Mouse (Mus musculus) hindbrain, postnatal 0 days (tissue): ENCODE results near the gene Man2a2. TPM values are rescaled to one million over a fixed set of nuclear protein-coding genes. Genes with fewer than 3 reads are reported as not detected.
A peak's percentile ranks its signal among the peaks of the same experiment; 100 is the strongest.
"Not testable (repeated sequence)": the region's sequence is repeated elsewhere in the genome, so short reads cannot be mapped to it uniquely, and the experiment has no call there.

Experiments used
- ATAC-seq: fragments of 200-750 bp; cut with Nextera tagmentation; 2 replicates; pipeline ENCODE4 v1.8.0; 2017; ENCODE audit warnings: mild to moderate bottlenecking, moderate TSS enrichment, moderate library complexity
- DNase-seq: peaks from one replicate; pipeline ENCODE4 v3.0.0-alpha.2; 2015; ENCODE audit warnings: low spot score
- H3K27ac ChIP-seq: fragments of 300-500 bp; sonication (generic); 2 replicates; pipeline ENCODE4 v1.5.1; 2014; ENCODE audit warnings: mild to moderate bottlenecking
- H3K27me3 ChIP-seq: fragments of 300-500 bp; sonication (generic); 2 replicates; pipeline ENCODE4 v1.6.1; 2014; ENCODE audit warnings: low read length, mixed read lengths; ENCODE audit not compliant: insufficient read depth
- H3K36me3 ChIP-seq: fragments of 300-500 bp; sonication (generic); 2 replicates; pipeline ENCODE4 v1.6.1; 2014; ENCODE audit warnings: low read length, mixed read lengths; ENCODE audit not compliant: insufficient read depth
- H3K4me1 ChIP-seq: fragments of 300-500 bp; sonication (generic); 2 replicates; pipeline ENCODE4 v1.6.1; 2014; ENCODE audit warnings: antibody characterized with exemption, low read length, mixed read lengths; ENCODE audit not compliant: insufficient read depth
- H3K4me2 ChIP-seq: fragments of 300-500 bp; sonication (generic); 2 replicates; pipeline ENCODE4 v1.6.1; 2014; ENCODE audit warnings: low read depth, mild to moderate bottlenecking, low read length, moderate library complexity, mixed read lengths
- H3K4me3 ChIP-seq: fragments of 300-500 bp; sonication (generic); 2 replicates; pipeline ENCODE4 v1.5.1; 2014; ENCODE audit warnings: low read length
- H3K9ac ChIP-seq: fragments of 300-500 bp; sonication (generic); replicated peaks from 2 replicates; pipeline ENCODE4 v1.6.1; 2014; ENCODE audit warnings: mild to moderate bottlenecking, low read length, moderate library complexity, mixed read lengths
- H3K9me3 ChIP-seq: fragments of 300-500 bp; sonication (generic); 2 replicates; pipeline ENCODE4 v1.6.1; 2016; ENCODE audit warnings: low read length, mixed read lengths
- CTCF ChIP-seq: IDR thresholded peaks from 2 replicates; pipeline ENCODE4 v1.5.1; 2016; ENCODE audit warnings: antibody characterized with exemption, control low read depth, low read depth
- WGBS: fragments of 180-500 bp; shearing (Covaris S2); extraction: QIAGEN DNeasy Blood & Tissue Kit; methylation state at CpG from one replicate; pipeline ENCODE4 v1.1.7; 2014; 5-methylcytosine and 5-hydroxymethylcytosine counted together
- polyA plus RNA-seq: library from polyadenylated mRNA; unstranded; fragments of >200 nt; fragmentation: Nextera tagmentation; extraction: Ambion mirVana; gene quantifications from 2 replicates; pipeline ENCODE4 v1.2.1, GENCODE M21; 2015
- total RNA-seq: library from RNA; depleted of rRNA; stranded (reverse); fragments of >200 nt; gene quantifications from 2 replicates; pipeline ENCODE4 v1.2.3, GENCODE M21; 2014

Man2a2 gene
- total and polyA plus RNA-seq, 2 experiments from 2014 or later: 15.7 to 61.3 TPM

DNA sequence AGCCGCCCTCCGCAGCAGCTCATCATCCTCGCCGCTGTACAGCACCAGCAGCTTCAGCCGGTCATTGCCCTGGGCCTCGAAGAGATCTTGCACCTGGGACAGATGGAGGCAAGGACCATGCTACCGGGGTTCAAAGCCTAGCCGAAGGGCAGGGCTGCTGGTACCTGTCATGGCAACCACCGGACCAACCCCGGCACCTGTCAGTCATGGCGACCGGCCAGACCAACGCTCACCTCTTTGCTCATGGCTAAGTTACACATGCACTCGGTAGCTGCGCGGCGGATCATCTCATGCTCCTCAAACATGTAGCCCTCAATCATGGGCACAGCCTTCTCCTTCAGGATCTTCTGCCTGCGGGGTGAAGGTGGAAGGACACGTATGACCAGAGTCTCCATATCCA, 45.1 kb downstream of the Man2a2 start:
- DNase-seq: no peak
- H3K4me1 ChIP-seq: peaks cover 7% of the 10 kb centered on the region; the same call in 1 of the 2 replicates
- no peak overlapping the region for H3K4me3 ChIP-seq
- peaks cover 59% of the 10 kb centered on the region for H3K36me3 ChIP-seq
- no peak overlapping the region for H3K4me2 ChIP-seq
- WGBS: 97% methylated on average over 19 of the region's 19 CpGs
- H3K27me3 ChIP-seq: no peaks in the 10 kb centered on the region
- H3K27ac ChIP-seq: no peak overlapping the region
- H3K9me3 ChIP-seq: no peaks in the 10 kb centered on the region
- no peak for TF ChIP-seq CTCF
- H3K9ac ChIP-seq: no peak overlapping the region
- ATAC-seq: no peak

DNA sequence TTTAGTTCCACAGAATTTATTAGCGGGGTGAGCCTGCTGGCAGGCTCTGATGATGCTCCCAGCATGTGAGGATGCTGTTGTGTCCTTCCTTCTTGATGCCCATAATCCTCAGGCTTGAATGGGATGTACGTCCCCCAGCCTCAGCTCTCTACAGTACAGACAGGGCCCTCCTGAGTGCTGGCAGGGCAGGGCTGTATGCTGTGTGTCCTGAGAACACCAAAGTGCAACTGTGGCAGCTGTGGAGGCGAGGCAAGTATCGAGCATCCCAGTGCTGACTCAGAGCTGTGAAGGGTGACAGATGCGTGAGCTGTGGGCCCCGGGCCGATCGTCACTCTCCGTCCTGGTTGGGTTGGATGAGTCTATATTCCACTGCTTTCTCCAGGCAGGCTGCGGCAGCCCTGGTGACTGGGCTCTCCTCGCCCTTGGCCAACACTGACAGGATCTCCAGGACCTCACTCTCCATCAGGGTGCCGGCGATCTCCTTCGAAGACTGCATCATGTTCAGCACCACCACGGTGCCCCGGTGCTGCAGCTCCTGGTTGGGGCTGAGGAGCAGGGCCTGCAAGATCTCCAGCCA, 45.8 kb downstream of the Man2a2 start:
- ATAC-seq (no peak), DNase-seq (no peak)
- Histone ChIP-seq H3K4me2 (no peak overlapping the region), H3K9me3 (no peaks in the 10 kb centered on the region), H3K4me1 (peaks cover 7% of the 10 kb centered on the region; the same call in 1 of the 2 replicates), H3K9ac (no peak overlapping the region), H3K27ac (peak overlapping the region; percentile 36; the same call in 1 of the 2 replicates), H3K27me3 (no peaks in the 10 kb centered on the region), H3K36me3 (peaks cover 52% of the 10 kb centered on the region), H3K4me3 (no peak overlapping the region)
- 97% methylated on average over 16 of the region's 16 CpGs for WGBS
- TF ChIP-seq CTCF: no peak

DNA sequence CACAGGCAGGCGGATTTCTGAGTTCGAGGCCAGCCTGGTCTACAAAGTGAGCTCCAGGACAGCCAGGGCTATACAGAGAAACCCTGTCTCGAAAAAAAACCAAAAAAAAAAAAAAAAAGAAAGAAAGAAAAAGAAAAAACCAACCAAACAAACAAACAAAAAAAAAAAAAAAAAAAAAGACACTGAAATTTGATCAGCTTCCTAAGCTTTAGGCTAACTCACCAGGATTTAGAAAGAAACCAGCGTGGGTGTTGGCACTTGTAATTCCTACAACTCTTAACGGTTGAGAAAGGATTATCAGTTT, 46.4 kb downstream of the Man2a2 start:
- not testable (repeated sequence) for H3K4me1 ChIP-seq, H3K4me3 ChIP-seq, H3K9ac ChIP-seq, DNase-seq, H3K27me3 ChIP-seq, ATAC-seq, H3K9me3 ChIP-seq
- WGBS: 43% methylated on average over 5 of the region's 5 CpGs
- Histone ChIP-seq H3K36me3 (peaks cover 46% of the 10 kb centered on the region), H3K4me2 (peak overlapping the region; percentile 83; the same call in 1 of the 2 replicates), H3K27ac (peak overlapping the region; percentile 92)

DNA sequence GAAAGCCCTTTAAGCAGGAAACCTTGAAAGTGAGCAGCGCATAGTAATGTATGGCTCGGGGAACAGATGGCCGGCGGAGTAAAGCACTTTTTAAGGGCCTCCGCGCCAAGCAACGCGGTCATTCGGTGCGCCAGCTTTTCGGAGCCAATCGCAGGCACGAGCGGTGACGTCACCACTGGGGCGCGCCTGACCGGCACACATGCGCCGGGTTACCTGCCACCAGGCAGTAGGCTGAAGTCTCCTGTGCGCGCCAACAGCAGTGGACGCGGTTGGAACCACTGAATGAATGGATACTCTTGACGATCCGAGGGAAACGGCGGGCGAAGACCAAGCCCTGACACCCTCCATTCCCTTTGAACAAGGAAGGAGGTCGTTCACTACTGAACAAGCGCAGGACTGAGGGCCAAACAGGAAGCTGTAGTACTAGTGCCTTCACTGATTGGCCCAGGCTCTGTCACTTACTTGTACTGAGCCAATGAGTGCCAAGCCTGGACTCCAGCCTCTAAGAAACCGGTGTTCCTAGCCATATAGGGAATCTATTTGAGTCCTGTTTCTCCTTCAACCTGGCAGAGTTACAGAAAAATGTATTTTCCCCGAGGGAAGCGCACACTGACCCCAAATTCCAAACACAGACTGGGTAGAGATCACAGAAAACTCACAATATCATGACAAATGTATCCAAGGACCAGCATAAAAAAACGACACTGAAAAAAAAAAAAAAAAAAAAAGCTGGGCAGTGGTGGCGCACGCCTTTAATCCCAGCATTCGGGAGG, 46.9 kb downstream of the Man2a2 start, which contains the start of gene Rccd1:
TSS of gene Rccd1 (minus strand) at position 412 of the 773 bp plus-strand sequence.
- peaks cover 41% of the 10 kb centered on the region for H3K36me3 ChIP-seq
- peak within 1 kb of the TSS; percentile 56 for H3K4me3 ChIP-seq
- H3K9ac ChIP-seq: peak within 1 kb of the TSS; percentile 56
- peak within 1 kb of the TSS; percentile 83 for H3K4me2 ChIP-seq
- H3K9me3 ChIP-seq: no peaks in the 10 kb centered on the region
- 1% methylated on average over 38 of the region's 38 CpGs for WGBS
- no peaks in the 10 kb centered on the region for H3K27me3 ChIP-seq
- TF ChIP-seq CTCF: no peak
- H3K4me1 ChIP-seq: peaks cover 7% of the 10 kb centered on the region; the same call in 1 of the 2 replicates
- ATAC-seq (peak; percentile 99), DNase-seq (peak; percentile 97)
- peak within 1 kb of the TSS; percentile 92 for H3K27ac ChIP-seq

DNA sequence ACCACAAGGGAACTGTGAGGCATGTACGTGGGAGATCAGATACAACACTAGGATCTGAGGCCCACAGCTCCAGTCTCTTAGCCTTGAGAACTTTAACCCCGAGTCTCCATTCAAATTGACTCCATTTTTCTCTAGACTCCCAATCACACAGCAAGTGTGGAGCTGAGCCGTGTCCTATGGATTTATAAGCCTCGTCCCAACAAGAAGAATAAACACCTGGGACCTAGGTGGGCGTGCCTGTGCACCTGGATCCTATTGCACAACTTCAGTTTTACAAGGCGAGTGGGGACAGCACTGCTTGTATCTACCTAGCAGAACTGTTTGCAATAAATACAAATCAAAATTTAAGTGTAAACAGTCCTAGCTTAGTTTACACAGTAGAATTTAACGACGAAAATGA, 47.8 kb downstream of the Man2a2 start:
- no peaks in the 10 kb centered on the region for H3K9me3 ChIP-seq
- peaks cover 32% of the 10 kb centered on the region for H3K36me3 ChIP-seq
- 23% methylated on average over 8 of the region's 8 CpGs for WGBS
- no peak for TF ChIP-seq CTCF
- peak overlapping the region; percentile 83 for H3K4me2 ChIP-seq
- peak overlapping the region; percentile 56 for H3K4me3 ChIP-seq
- H3K9ac ChIP-seq: peak overlapping the region; percentile 56
- ATAC-seq (no peak), DNase-seq (no peak)
- peaks cover 7% of the 10 kb centered on the region; the same call in 1 of the 2 replicates for H3K4me1 ChIP-seq
- peak overlapping the region; percentile 92 for H3K27ac ChIP-seq
- no peaks in the 10 kb centered on the region for H3K27me3 ChIP-seq

DNA sequence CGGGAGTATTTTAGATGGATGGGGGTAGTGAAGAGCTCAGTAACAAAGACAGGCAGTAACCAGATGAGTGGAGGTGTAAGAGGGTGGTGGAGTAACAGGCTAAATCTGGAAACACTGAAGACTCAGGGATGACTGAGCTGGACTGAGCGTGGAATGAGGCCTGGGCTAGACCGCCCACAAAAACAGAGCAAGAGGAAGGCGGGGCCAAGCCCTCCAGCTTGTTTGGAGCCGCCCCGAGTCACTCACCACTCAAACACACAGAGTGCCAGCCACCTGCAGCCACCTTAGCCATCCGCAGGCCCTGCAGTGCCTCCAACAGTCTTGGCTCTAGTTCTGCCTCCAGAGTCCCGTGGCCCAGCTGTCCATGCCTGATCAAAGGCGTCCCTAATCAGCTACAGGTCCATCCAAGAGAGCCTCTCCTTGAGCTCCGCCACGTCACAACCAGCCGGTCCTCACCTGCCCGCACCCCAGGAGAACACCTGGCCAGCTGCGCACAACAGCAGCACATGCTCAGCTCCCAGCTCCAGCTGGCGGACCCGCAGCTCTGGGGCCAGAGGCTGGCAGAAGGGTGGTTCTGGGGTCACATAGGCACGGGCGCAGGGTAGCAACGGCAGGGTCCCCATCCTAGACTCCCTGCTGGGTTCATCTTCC, 51.2 kb downstream of the Man2a2 start:
- DNase-seq (no peak), ATAC-seq (no peak)
- no peaks in the 10 kb centered on the region for H3K9me3 ChIP-seq
- WGBS: 84% methylated on average over 19 of the region's 19 CpGs
- TF ChIP-seq CTCF: no peak
- H3K4me1 ChIP-seq: peaks cover 7% of the 10 kb centered on the region; the same call in 1 of the 2 replicates
- no peak overlapping the region for H3K27ac ChIP-seq
- H3K9ac ChIP-seq: peak overlapping the region; percentile 17; the same call in 1 of the 2 replicates
- H3K4me3 ChIP-seq: no peak overlapping the region
- no peaks in the 10 kb centered on the region for H3K27me3 ChIP-seq
- H3K4me2 ChIP-seq: no peak overlapping the region
- peaks cover 5% of the 10 kb centered on the region; the same call in 1 of the 2 replicates for H3K36me3 ChIP-seq
